Mouse (Mus musculus) left cerebral cortex, postnatal 4 days (tissue): ENCODE results near the gene Cfap99. TPM values are rescaled to one million over a fixed set of nuclear protein-coding genes. Genes with fewer than 3 reads are reported as not detected.

Source experiments
- DNase-seq: peaks from one replicate; pipeline ENCODE4 v3.0.0-alpha.2; 2022
- intact Hi-C: fragments of 180-260 bp; cut with DNase I; formaldehyde crosslinking; loops from one replicate; pipeline ENCODE4 v1.15.1; 2025
- total RNA-seq, 2 experiments: library from RNA; stranded (reverse); gene quantifications; 2 replicates each; pipeline ENCODE4 v1.2.3; 2021

The Cfap99 gene
- total RNA-seq, 2 experiments from 2014 or later = 0.30 to 0.38 TPM

GRCm38 (mm10) chr5:34276746-34277145 is 11.7 kb upstream of the Cfap99 start:
- intact Hi-C loops = no loop called here
- no peak for DNase-seq

- DNase-seq = no peak
- intact Hi-C loops = no loop called here
These were observed 10.3 kb upstream of the Cfap99 start for GRCm38 (mm10) chr5:34278058-34278457.

- intact Hi-C loops = no loop called here
- DNase-seq = no peak
These were observed 9.2 kb upstream of the Cfap99 start for GRCm38 (mm10) chr5:34279214-34279613.

- DNase-seq = no peak
- intact Hi-C loops = no loop called here
These were observed 7.4 kb upstream of the Cfap99 start for GRCm38 (mm10) chr5:34280976-34281375.

- intact Hi-C loops = no loop called here
- DNase-seq = no peak
These were observed 5.0 kb upstream of the Cfap99 start for GRCm38 (mm10) chr5:34283355-34283754.

GRCm38 (mm10) chr5:34284156-34284750 is 4.1 kb upstream of the Cfap99 start:
- no peak for DNase-seq
- intact Hi-C loops = no loop called here

GRCm38 (mm10) chr5:34285285-34285684 is 3.1 kb upstream of the Cfap99 start:
- no peak for DNase-seq
- intact Hi-C loops = no loop called here

- intact Hi-C loops = no loop called here
- no peak for DNase-seq
These were observed 1.9 kb upstream of the Cfap99 start for GRCm38 (mm10) chr5:34286516-34286915.

GRCm38 (mm10) chr5:34287001-34287837 is 1.2 kb upstream of the Cfap99 start:
- intact Hi-C loops = no loop called here

GRCm38 (mm10) chr5:34287838-34288145 is 608 bp upstream of the Cfap99 start:
- intact Hi-C loops = no loop called here
- no peak for DNase-seq

More at GRCm38 (mm10) chr5:34287001-34287837, 1.2 kb upstream of the Cfap99 start:
- DNase-seq = no peak

GRCm38 (mm10) chr5:34289286-34289685 is 886 bp downstream of the Cfap99 start:
- no peak for DNase-seq
- intact Hi-C loops = no loop called here

- no peak for DNase-seq
- intact Hi-C loops = no loop called here
These were observed 5.0 kb downstream of the Cfap99 start for GRCm38 (mm10) chr5:34293363-34293762.

- no peak for DNase-seq
These were observed 6.3 kb downstream of the Cfap99 start for GRCm38 (mm10) chr5:34294696-34295095.

GRCm38 (mm10) chr5:34295141-34295540 is 6.7 kb downstream of the Cfap99 start:
- intact Hi-C loops = no loop called here
- no peak for DNase-seq

More at GRCm38 (mm10) chr5:34294696-34295095, 6.3 kb downstream of the Cfap99 start:
- intact Hi-C loops = no loop called here

GRCm38 (mm10) chr5:34298061-34298460 is 9.7 kb downstream of the Cfap99 start:
- DNase-seq = no peak
- intact Hi-C loops = no loop called here

GRCm38 (mm10) chr5:34298937-34299535 is 10.6 kb downstream of the Cfap99 start:
- DNase-seq = no peak
- intact Hi-C loops = no loop called here

- intact Hi-C loops = no loop called here
- DNase-seq = no peak
These were observed 14.0 kb downstream of the Cfap99 start for GRCm38 (mm10) chr5:34302377-34302776.

GRCm38 (mm10) chr5:34309016-34309415 is 20.6 kb downstream of the Cfap99 start:
- intact Hi-C loops = no loop called here
- no peak for DNase-seq

- intact Hi-C loops = no loop called here
- no peak for DNase-seq
These were observed 31.2 kb downstream of the Cfap99 start for GRCm38 (mm10) chr5:34319491-34320034.

GRCm38 (mm10) chr5:34321236-34321635 is 32.8 kb downstream of the Cfap99 start:
- intact Hi-C loops = no loop called here
- DNase-seq = no peak

- intact Hi-C loops = no loop called here
- DNase-seq = no peak
These were observed 36.9 kb downstream of the Cfap99 start for GRCm38 (mm10) chr5:34325286-34325685.

- intact Hi-C loops = no loop called here
These were observed 37.9 kb downstream of the Cfap99 start for GRCm38 (mm10) chr5:34326249-34326691.

More at GRCm38 (mm10) chr5:34326249-34326691, 37.9 kb downstream of the Cfap99 start:
- DNase-seq = peak; percentile 7
